Mouse (Mus musculus): Measurements from ENCODE around the gene Slc35e3. TPM values are rescaled to one million over a fixed set of nuclear protein-coding genes. Genes with fewer than 3 reads are reported as not detected.
A peak's percentile ranks its signal among the peaks of the same experiment; 100 is the strongest.
"Not testable (repeated sequence)": the region's sequence is repeated elsewhere in the genome, so short reads cannot be mapped to it uniquely, and the experiment has no call there.

Gene Slc35e3
- polyA plus RNA-seq, 1 experiment from 2014 or later, result 17.5 TPM

DNA sequence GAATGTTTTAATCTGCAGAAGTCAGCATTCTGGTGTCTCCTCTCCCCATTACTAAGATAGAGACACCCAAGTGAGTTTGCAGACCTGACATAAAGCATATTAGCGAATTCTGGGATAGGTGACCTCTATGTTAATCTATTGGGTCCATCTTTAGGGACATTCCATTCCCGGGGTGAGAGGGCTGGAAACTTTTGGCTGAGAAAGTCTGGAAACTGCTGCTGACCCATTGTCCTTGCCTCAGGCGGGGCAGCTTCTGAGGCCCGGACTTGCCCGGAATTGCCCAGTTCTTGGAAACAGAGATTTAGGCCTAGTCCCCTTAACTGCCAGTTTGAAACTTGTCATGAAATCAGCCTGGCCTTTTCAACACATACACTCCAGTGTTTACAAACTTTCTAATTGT, 34.8 kb downstream of the Slc35e3 start:
- Histone ChIP-seq H3K9me3 (no peaks in the 10 kb centered on the region), H3K27me3 (no peaks in the 10 kb centered on the region), H3K4me3 (peak overlapping the region; percentile 84), H3K27ac (peak overlapping the region; percentile 64; the same call in 1 of the 2 replicates), H3K4me1 (peaks cover 15% of the 10 kb centered on the region), H3K36me3 (peaks cover 18% of the 10 kb centered on the region), H3K9ac (peak overlapping the region; percentile 99; the same call in 1 of the 2 replicates), H3K4me2 (peak overlapping the region; percentile 67)
- no peak for ATAC-seq (ENCODE audit: borderline replicate concordance, extremely low read depth, low FRiP score, low TSS enrichment)
- 64% methylated on average over 5 of the region's 5 CpGs for WGBS

DNA sequence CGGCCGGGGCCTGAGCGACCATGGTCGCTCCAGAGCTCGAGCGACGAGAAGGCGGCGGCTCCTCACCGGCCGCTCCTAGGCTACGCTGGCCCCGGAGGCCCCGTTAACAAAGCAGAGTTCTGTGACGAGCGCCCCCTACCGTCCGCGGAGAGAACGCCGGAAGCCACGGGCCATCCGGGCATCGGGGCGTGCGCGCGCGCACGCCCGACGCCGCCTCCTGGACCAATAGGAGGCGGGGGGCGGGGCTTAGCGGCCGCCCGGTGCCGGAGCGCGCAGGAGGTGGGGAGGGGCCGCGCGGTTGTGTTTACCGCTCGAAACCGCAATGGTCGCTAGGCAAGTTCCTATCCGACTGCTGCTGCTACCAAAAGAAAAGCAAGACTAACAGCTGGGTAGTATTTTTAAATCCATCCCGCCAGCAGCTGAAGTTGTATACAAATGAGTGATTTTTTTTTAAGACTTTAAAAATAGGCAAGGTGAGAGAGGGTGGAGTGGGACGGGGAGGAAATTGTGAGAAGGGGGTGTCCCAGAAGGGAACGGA, 35.5 kb downstream of the Slc35e3 start, which contains the start of gene Mdm2:
Mdm2 (minus strand) TSS at position 155 of the 538 bp plus-strand sequence.
- under 1% methylated on average over 52 of the region's 52 CpGs for WGBS
- Histone ChIP-seq H3K27ac (peak within 1 kb of the TSS; percentile 95), H3K27me3 (no peaks in the 10 kb centered on the region), H3K9ac (peak within 1 kb of the TSS; percentile 99), H3K9me3 (no peaks in the 10 kb centered on the region), H3K4me1 (peaks cover 15% of the 10 kb centered on the region), H3K4me2 (peak within 1 kb of the TSS; percentile 67), H3K4me3 (peak within 1 kb of the TSS; percentile 84), H3K36me3 (peaks cover 19% of the 10 kb centered on the region)
- ATAC-seq (ENCODE audit: borderline replicate concordance, extremely low read depth, low FRiP score, low TSS enrichment), result peak; percentile 93

DNA sequence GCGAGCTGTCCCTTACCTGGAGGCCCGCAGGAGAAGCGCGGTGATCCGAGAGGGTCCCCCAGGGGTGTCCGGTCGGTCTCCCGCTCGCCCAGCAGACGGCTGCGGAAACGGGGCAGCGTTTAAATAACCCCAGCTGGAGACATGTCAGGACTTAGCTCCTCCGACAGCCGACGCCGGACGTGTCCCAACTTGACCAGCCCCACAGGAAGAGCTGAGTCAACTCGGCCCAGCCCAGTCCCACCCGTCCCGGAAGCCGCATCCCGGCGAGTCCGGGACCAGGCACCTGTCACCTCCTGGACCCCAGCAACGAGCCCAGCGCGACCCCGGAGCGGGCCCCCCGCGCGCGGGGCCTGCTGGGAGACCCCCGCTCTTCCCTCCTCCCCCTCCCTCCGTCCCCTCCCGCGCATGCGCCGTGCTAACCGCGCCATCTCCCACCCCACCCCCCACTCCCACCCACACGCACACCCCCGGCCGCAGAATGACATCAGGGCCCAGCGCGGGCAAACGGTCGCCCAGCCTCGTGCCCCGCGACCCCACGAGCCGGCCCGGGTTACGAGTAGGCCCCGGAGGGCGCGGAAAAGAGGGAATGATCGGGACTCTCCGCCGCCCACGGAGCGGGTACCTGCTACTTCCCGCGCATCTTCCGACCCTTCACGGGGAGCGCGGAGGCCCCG, 36.1 kb downstream of the Slc35e3 start:
- no peaks in the 10 kb centered on the region for H3K9me3 ChIP-seq
- peaks cover 26% of the 10 kb centered on the region for H3K36me3 ChIP-seq
- no peaks in the 10 kb centered on the region for H3K27me3 ChIP-seq
- peak overlapping the region; percentile 99 for H3K9ac ChIP-seq
- ATAC-seq (ENCODE audit: borderline replicate concordance, extremely low read depth, low FRiP score, low TSS enrichment), result peak; percentile 84
- H3K27ac ChIP-seq, result peak overlapping the region; percentile 95
- peak overlapping the region; percentile 66 for H3K4me2 ChIP-seq
- peaks cover 15% of the 10 kb centered on the region for H3K4me1 ChIP-seq
- H3K4me3 ChIP-seq, result peak overlapping the region; percentile 84
- under 1% methylated on average over 60 of the region's 71 CpGs for WGBS

DNA sequence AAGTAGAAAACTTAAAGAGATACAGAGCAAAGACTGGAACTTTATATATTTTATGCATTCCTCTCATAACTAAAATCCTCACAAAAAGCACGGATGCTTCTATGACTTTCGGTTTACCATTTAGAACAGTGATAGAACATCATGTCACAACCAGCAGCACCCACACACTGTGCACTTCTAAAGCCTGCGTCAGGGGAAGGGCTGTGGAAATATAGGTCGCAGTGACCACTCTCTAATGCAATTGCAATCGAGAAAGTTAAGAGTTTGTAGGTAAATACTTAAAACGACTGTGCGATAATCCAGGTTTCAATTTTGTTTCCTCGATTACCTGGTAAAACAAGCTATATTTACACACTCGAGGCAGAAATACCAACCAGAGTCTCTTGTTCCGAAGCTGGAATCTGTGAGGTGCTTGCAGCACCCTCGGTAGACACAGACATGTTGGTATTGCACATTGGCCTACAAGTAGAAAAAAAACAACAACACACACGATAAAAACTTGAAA, 36.8 kb downstream of the Slc35e3 start:
- Histone ChIP-seq H3K4me2 (peak overlapping the region; percentile 66), H3K27ac (peak overlapping the region; percentile 95), H3K4me3 (peak overlapping the region; percentile 84), H3K9me3 (no peaks in the 10 kb centered on the region), H3K36me3 (peaks cover 32% of the 10 kb centered on the region), H3K27me3 (no peaks in the 10 kb centered on the region), H3K4me1 (peaks cover 15% of the 10 kb centered on the region), H3K9ac (peak overlapping the region; percentile 99)
- 33% methylated on average over 12 of the region's 12 CpGs for WGBS
- no peak for ATAC-seq (ENCODE audit: borderline replicate concordance, extremely low read depth, low FRiP score, low TSS enrichment)

DNA sequence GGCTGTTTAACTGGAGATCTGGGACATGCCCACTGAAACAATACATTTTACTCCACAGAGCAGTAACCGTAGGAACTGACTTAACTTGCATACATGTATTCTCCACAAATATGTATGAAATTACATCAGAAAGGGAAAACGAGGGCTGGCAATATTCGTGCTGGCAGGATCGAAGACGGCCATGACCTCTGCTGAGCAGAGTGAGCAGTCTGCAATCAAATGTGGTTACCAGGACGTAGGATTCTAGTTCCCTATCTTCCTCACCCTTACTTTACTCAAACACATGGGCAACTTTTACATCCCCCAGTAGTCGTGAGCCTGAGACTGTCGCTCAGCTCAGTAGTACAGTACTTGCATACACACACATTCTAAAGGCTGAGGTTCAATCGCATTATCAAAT, 37.3 kb downstream of the Slc35e3 start:
- Histone ChIP-seq H3K27me3 (no peaks in the 10 kb centered on the region), H3K27ac (no peak overlapping the region), H3K9me3 (no peaks in the 10 kb centered on the region), H3K4me2 (peak overlapping the region; percentile 66), H3K4me1 (peaks cover 15% of the 10 kb centered on the region), H3K9ac (peak overlapping the region; percentile 10; the same call in 1 of the 2 replicates), H3K4me3 (peak overlapping the region; percentile 84), H3K36me3 (peaks cover 37% of the 10 kb centered on the region)
- ATAC-seq (ENCODE audit: borderline replicate concordance, extremely low read depth, low FRiP score, low TSS enrichment), result no peak
- 77% methylated on average over 9 of the region's 9 CpGs for WGBS

DNA sequence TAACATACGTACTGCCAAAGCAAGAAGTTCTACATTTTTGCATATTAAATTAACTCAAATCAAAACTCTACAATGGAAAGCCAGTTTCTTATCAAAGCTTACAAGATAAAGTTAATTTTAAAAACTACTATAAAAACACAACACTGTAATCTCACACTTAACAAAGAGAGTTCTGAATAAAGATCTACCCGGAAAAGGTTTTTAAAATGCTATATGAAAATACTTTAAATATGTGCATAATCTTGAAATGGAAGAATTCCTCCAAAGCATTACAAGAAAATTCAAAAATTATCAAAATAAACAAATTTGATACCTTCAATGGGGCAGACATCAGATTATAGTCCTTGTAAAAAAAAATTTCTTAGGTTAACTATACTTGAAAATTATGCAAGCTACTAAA, 37.8 kb downstream of the Slc35e3 start:
- Histone ChIP-seq H3K4me3 (no peak overlapping the region; the same call in 1 of the 2 replicates), H3K4me2 (no peak overlapping the region), H3K9ac (no peak overlapping the region), H3K9me3 (no peaks in the 10 kb centered on the region), H3K27ac (no peak overlapping the region), H3K36me3 (peaks cover 42% of the 10 kb centered on the region), H3K27me3 (no peaks in the 10 kb centered on the region), H3K4me1 (peaks cover 15% of the 10 kb centered on the region)
- ATAC-seq (ENCODE audit: borderline replicate concordance, extremely low read depth, low FRiP score, low TSS enrichment), result no peak
- WGBS, result 94% methylated on average over 2 of the region's 2 CpGs

DNA sequence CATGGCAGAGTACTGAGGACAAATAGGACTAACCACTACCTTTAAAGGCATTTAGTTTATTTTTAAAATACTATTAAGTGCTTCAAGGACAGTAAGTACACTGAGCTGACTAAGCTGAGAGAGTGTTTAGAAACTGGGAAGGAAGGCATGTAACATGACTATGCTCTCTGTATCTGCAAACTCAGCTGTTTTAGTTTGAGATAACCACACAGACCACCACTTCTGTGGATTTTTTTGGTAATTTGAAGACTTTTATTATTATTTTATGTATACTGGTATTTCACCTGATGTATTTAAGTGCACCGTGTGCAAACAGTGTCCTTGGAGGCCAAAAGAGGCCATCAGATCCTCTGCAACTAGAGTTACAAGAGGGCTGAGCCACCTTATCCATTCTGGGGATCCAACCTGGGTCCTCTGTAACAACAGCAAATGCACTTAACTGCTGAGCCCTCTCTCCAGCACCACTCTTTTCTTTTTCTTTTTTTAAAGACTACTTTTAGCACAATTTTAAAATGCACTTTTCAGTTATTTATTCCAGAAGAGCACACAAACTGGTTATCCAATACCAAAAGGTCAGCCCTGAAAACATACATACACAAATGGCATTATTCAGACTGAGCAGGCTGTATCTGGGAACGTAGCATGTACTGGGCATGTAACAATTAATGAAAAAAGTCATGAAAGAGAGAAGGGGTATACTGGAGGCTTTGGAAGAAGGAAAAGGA, 38.9 kb downstream of the Slc35e3 start:
- no peak overlapping the region for H3K4me3 ChIP-seq
- no peak overlapping the region for H3K4me2 ChIP-seq
- no peak for ATAC-seq (ENCODE audit: borderline replicate concordance, extremely low read depth, low FRiP score, low TSS enrichment)
- no peaks in the 10 kb centered on the region for H3K9me3 ChIP-seq
- WGBS, result 89% methylated on average over 2 of the region's 2 CpGs
- no peak overlapping the region for H3K27ac ChIP-seq
- no peaks in the 10 kb centered on the region for H3K27me3 ChIP-seq
- H3K9ac ChIP-seq, result no peak overlapping the region
- H3K4me1 ChIP-seq, result peaks cover 15% of the 10 kb centered on the region
- peaks cover 51% of the 10 kb centered on the region for H3K36me3 ChIP-seq

DNA sequence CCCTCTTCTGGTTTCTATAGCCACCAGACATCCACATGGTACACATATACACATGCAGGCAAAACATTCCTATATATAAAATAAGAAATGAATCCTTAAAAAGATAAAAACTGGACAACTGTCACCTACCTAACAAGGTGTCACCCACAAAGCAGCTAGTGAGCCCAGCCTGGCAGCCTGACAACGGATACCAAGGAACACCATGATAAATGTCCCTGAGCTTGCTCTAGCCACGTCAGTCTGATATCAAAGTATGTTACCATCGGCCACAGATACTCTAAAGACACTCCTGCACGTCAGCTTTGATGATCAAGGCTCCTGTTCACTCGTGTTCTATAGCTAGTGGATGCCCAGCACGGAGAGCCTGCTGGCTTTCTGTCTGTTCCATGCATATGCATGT, 39.7 kb downstream of the Slc35e3 start:
- H3K9ac ChIP-seq, result no peak overlapping the region
- no peaks in the 10 kb centered on the region for H3K27me3 ChIP-seq
- H3K9me3 ChIP-seq, result no peaks in the 10 kb centered on the region
- H3K27ac ChIP-seq, result no peak overlapping the region
- no peak for ATAC-seq (ENCODE audit: borderline replicate concordance, extremely low read depth, low FRiP score, low TSS enrichment)
- no peak overlapping the region for H3K4me2 ChIP-seq
- H3K4me3 ChIP-seq, result no peak overlapping the region
- WGBS, result 83% methylated on average over 6 of the region's 6 CpGs
- H3K36me3 ChIP-seq, result peaks cover 59% of the 10 kb centered on the region
- H3K4me1 ChIP-seq, result peaks cover 13% of the 10 kb centered on the region

DNA sequence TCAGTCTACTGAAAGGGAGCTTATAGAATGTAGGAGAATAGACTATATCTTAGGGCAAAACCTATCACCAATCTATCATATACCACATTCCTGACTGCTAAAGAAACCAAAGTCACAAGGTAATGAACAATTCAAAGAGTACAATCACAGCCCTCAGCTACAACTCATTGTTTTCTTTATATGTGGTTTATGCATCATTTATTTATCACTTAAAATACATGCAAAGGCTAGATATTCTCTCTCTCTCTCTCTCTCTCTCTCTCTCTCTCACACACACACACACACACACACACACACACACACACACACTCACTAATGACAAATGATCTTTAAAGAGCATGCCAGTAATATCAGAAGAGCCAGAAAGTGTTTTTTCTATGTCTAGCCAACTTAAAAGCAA, 40.4 kb downstream of the Slc35e3 start:
- Histone ChIP-seq H3K9ac (no peak overlapping the region), H3K4me1 (peaks cover 10% of the 10 kb centered on the region), H3K27me3 (no peaks in the 10 kb centered on the region), H3K4me3 (no peak overlapping the region), H3K4me2 (no peak overlapping the region), H3K27ac (no peak overlapping the region), H3K9me3 (no peaks in the 10 kb centered on the region), H3K36me3 (peaks cover 63% of the 10 kb centered on the region)
- no peak for ATAC-seq (ENCODE audit: borderline replicate concordance, extremely low read depth, low FRiP score, low TSS enrichment)

DNA sequence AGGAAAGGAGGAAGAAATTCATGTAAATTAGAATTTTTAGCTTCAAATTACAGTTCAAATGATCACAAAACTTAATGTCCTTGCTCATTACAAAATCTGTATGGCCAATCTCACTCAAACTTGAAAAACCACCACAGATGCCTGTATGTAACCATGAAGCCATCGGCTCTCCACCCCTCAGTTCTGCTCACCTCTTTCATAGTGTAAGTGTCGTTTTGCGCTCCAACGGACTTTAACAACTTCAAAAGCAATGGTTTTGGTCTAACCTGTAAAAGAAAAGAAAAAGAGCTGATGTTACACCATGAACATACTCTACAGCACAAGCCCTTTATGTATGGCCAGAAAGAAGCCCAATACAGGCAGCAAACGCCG, 41.2 kb downstream of the Slc35e3 start:
- H3K4me1 ChIP-seq, result peaks cover 10% of the 10 kb centered on the region
- peaks cover 72% of the 10 kb centered on the region for H3K36me3 ChIP-seq
- no peaks in the 10 kb centered on the region for H3K9me3 ChIP-seq
- ATAC-seq (ENCODE audit: borderline replicate concordance, extremely low read depth, low FRiP score, low TSS enrichment), result no peak
- 97% methylated on average over 6 of the region's 6 CpGs for WGBS
- H3K9ac ChIP-seq, result no peak overlapping the region
- H3K27ac ChIP-seq, result no peak overlapping the region
- H3K27me3 ChIP-seq, result no peaks in the 10 kb centered on the region
- H3K4me3 ChIP-seq, result no peak overlapping the region
- no peak overlapping the region for H3K4me2 ChIP-seq

DNA sequence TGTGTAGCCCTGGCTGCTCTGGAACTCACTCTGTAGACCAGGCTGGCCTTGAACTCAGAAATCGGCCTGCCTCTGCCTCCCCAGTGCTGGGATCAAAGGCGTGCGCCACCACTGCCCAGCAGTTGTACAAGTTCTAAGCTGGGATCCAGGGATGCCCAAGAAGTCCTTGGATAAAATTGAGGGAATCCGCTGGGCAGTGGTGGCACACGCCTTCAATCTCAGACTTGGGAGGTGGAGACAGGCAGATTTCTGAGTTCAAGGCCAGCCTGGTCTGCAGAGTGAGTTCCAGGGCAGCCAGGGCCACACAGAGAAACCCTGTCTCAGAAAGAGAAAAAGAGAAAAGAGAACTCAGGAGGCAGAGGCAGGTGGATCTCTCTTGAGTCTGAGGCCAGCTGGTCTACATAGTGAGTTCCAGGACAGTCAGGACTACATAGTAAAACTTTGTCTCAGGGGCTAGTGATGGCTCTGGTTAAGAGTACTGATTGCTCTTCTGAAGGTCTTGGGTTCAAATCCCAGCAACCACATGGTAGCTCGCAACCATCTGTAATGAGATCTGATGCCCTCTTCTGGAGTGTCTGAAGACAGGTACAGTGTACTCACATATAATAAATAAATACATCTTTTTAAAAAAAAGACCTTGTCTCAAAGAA, 41.7 kb downstream of the Slc35e3 start:
- H3K4me3 ChIP-seq; H3K4me2 ChIP-seq; H3K27me3 ChIP-seq; ATAC-seq (ENCODE audit: borderline replicate concordance, extremely low read depth, low FRiP score, low TSS enrichment); H3K27ac ChIP-seq; H3K9me3 ChIP-seq; H3K9ac ChIP-seq; H3K4me1 ChIP-seq: not testable (repeated sequence)
- 96% methylated on average over 6 of the region's 6 CpGs for WGBS
- peaks cover 77% of the 10 kb centered on the region for H3K36me3 ChIP-seq
